ENCODE assay signal across 8 mouse cellular contexts in genomic region chr10:9900315-9901070, GRCm38 (mm10). TPM values are rescaled to one million over a fixed set of nuclear protein-coding genes. Genes with fewer than 3 reads are reported as not detected.
DNase-seq lines count a peak whose midpoint lies in the region; ATAC-seq and TF ChIP-seq lines count a peak whose summit lies in the region.

No protein-coding gene starts in this region.

- no peak for DNase-seq in cerebellum, adult 11 months
- DNase-seq in heart, postnatal 36 days, result peak; percentile 55 to 71
- DNase-seq in layer of hippocampus, postnatal 36 days, result peak; percentile 59 to 60
- DNase-seq in lung, postnatal 25 days (ENCODE audit: low spot score), result peak; percentile 26
- peak; percentile 42 to 62 for DNase-seq in right cerebral cortex, postnatal 10 days (ENCODE audit: low spot score in 2 of 2)

- H3K4me3 ChIP-seq in bone marrow, adult 2 months (replicated peaks; ENCODE audit: control insufficient read depth, low read depth, low read length), result peak overlapping the region; percentile 99

- no peak for TF ChIP-seq POLR2A in bone marrow, adult 2 months (IDR thresholded peaks at IDR 0.05; ENCODE audit: borderline replicate concordance, control insufficient read depth, low read depth, low read length)

- no peaks in the 10 kb centered on the region; the same call in none of the 2 replicates for H3K4me1 ChIP-seq in bone marrow, adult 2 months (ENCODE audit: control insufficient read depth, insufficient read depth, low read length)

- intact Hi-C loops in heart, postnatal 36 days (cut with DNase I), result loop anchor here (10.0 kb wide), 1 partner anchor 654 kb away; the partner anchor contains the start of gene Rab32

- peak; percentile 45 for ATAC-seq in cerebellum, adult (ENCODE audit: insufficient number of reproducible peaks, low FRiP score, low TSS enrichment)
- ATAC-seq in erythroid progenitor cell, adult 5-6 weeks (replicated peaks; ENCODE audit: low FRiP score, poor library complexity, severe bottlenecking), result peak; percentile 53

- WGBS in bone marrow, adult 2 months, result under 1% methylated on average over 81 of the region's 81 CpGs

- peak overlapping the region; percentile 99 for H3K27ac ChIP-seq in bone marrow, adult 2 months (ENCODE audit: control insufficient read depth, insufficient read depth, low read depth, low read length, poor library complexity)

- TF ChIP-seq CTCF in bone marrow, adult 2 months (IDR thresholded peaks at IDR 0.05; ENCODE audit: control insufficient read depth, insufficient read depth, low read length), result no peak

RNA-seq across cellular contexts. Expression of gene Stxbp5, which starts 0.4 kb away (rescaled TPM):
- polyA plus RNA-seq in bone marrow, adult 2 months (2011; ENCODE audit: insufficient read depth, insufficient read length, low replicate concordance, missing spikeins), result 13.5 and 23.6 TPM in 2 replicates
- total RNA-seq in erythroid progenitor cell, adult 5-6 weeks (2015; ENCODE audit: low replicate concordance), result 22.3 and 27.7 TPM in 2 replicates
- 12.1 and 19.2 TPM in 2 replicates for total RNA-seq in erythroid progenitor cell, adult 5-6 weeks (2017; ENCODE audit: low replicate concordance)
- total RNA-seq in heart, postnatal 36 days (2021), result 10 to 100 TPM; 11.9 to 12.1 TPM
- 100 to 1,000 TPM; 113 to 116 TPM for total RNA-seq in layer of hippocampus, postnatal 36 days (2021)
